Mouse (Mus musculus): ENCODE data around the gene Shmt1. TPM values are rescaled to one million over a fixed set of nuclear protein-coding genes. Genes with fewer than 3 reads are reported as not detected.

The Shmt1 gene
- polyA plus RNA-seq, 1 experiment from 2014 or later: 106 TPM

- no peak overlapping the region for H3K4me3 ChIP-seq
- no peaks in the 10 kb centered on the region for H3K36me3 ChIP-seq
- DNase-seq (ENCODE audit: low spot score): no peak
- H3K27me3 ChIP-seq (ENCODE audit: low read depth, poor library complexity, severe bottlenecking): no peaks in the 10 kb centered on the region
- no peaks in the 10 kb centered on the region for H3K9me3 ChIP-seq (replicated peaks)
- 74% methylated on average over 2 of the region's 2 CpGs for WGBS
- no peak overlapping the region for H3K27ac ChIP-seq
- H3K4me1 ChIP-seq: no peaks in the 10 kb centered on the region
Measured at GRCm38 (mm10) chr11:60823771-60824170, 12.3 kb upstream of the Shmt1 start.

- no peak for DNase-seq (ENCODE audit: low spot score)
- WGBS: 75% methylated on average over 5 of the region's 5 CpGs
- no peaks in the 10 kb centered on the region for H3K4me1 ChIP-seq
- H3K27me3 ChIP-seq (ENCODE audit: low read depth, poor library complexity, severe bottlenecking): no peaks in the 10 kb centered on the region
- H3K27ac ChIP-seq: no peak overlapping the region
- H3K36me3 ChIP-seq: no peaks in the 10 kb centered on the region
- H3K9me3 ChIP-seq (replicated peaks): no peaks in the 10 kb centered on the region
- no peak overlapping the region for H3K4me3 ChIP-seq
Measured at GRCm38 (mm10) chr11:60816398-60816797, 4.9 kb upstream of the Shmt1 start.

- Histone ChIP-seq H3K9me3 (replicated peaks) (no peaks in the 10 kb centered on the region), H3K4me1 (peaks cover 28% of the 10 kb centered on the region), H3K27me3 (ENCODE audit: low read depth, poor library complexity, severe bottlenecking) (no peaks in the 10 kb centered on the region), H3K36me3 (peaks cover 5% of the 10 kb centered on the region), H3K4me3 (peak overlapping the region; percentile 63), H3K27ac (peak overlapping the region; percentile 77)
- peak; percentile 98 for DNase-seq (ENCODE audit: low spot score)
- under 1% methylated on average over 29 of the region's 29 CpGs for WGBS
Measured at GRCm38 (mm10) chr11:60811054-60811460, 461 bp downstream of the Shmt1 start.

GRCm38 (mm10) chr11:60810046-60810965 is 1.2 kb downstream of the Shmt1 start:
- H3K4me3 ChIP-seq: peak overlapping the region; percentile 63
- H3K9me3 ChIP-seq (replicated peaks): no peaks in the 10 kb centered on the region
- DNase-seq (ENCODE audit: low spot score): peak; percentile 36
- H3K36me3 ChIP-seq: peaks cover 10% of the 10 kb centered on the region
- peaks cover 28% of the 10 kb centered on the region for H3K4me1 ChIP-seq
- peak overlapping the region; percentile 77 for H3K27ac ChIP-seq
- H3K27me3 ChIP-seq (ENCODE audit: low read depth, poor library complexity, severe bottlenecking): no peaks in the 10 kb centered on the region
- 12% methylated on average over 14 of the region's 14 CpGs for WGBS

- H3K27ac ChIP-seq: no peak overlapping the region
- H3K27me3 ChIP-seq (ENCODE audit: low read depth, poor library complexity, severe bottlenecking): no peaks in the 10 kb centered on the region
- H3K36me3 ChIP-seq: peaks cover 16% of the 10 kb centered on the region
- peaks cover 28% of the 10 kb centered on the region for H3K4me1 ChIP-seq
- peak overlapping the region; percentile 63 for H3K4me3 ChIP-seq
- DNase-seq (ENCODE audit: low spot score): no peak
- 62% methylated on average over 1 of the region's 1 CpGs for WGBS
- H3K9me3 ChIP-seq (replicated peaks): no peaks in the 10 kb centered on the region
Measured at GRCm38 (mm10) chr11:60809546-60809945, 2.0 kb downstream of the Shmt1 start.

- DNase-seq (ENCODE audit: low spot score): no peak
- Histone ChIP-seq H3K27ac (no peak overlapping the region), H3K36me3 (peaks cover 27% of the 10 kb centered on the region), H3K4me1 (peaks cover 28% of the 10 kb centered on the region), H3K4me3 (no peak overlapping the region), H3K9me3 (replicated peaks) (no peaks in the 10 kb centered on the region), H3K27me3 (ENCODE audit: low read depth, poor library complexity, severe bottlenecking) (no peaks in the 10 kb centered on the region)
- 88% methylated on average over 4 of the region's 4 CpGs for WGBS
Measured at GRCm38 (mm10) chr11:60808286-60809070, 3.0 kb downstream of the Shmt1 start.

GRCm38 (mm10) chr11:60800892-60801291 is 10.6 kb downstream of the Shmt1 start:
- H3K4me1 ChIP-seq: no peaks in the 10 kb centered on the region
- 88% methylated on average over 1 of the region's 1 CpGs for WGBS
- no peaks in the 10 kb centered on the region for H3K27me3 ChIP-seq (ENCODE audit: low read depth, poor library complexity, severe bottlenecking)
- no peak overlapping the region for H3K4me3 ChIP-seq
- H3K36me3 ChIP-seq: peaks cover 96% of the 10 kb centered on the region
- no peak overlapping the region for H3K27ac ChIP-seq
- no peak for DNase-seq (ENCODE audit: low spot score)
- no peaks in the 10 kb centered on the region for H3K9me3 ChIP-seq (replicated peaks)

GRCm38 (mm10) chr11:60799977-60800376 is 11.5 kb downstream of the Shmt1 start:
- Histone ChIP-seq H3K27me3 (ENCODE audit: low read depth, poor library complexity, severe bottlenecking) (no peaks in the 10 kb centered on the region), H3K9me3 (replicated peaks) (no peaks in the 10 kb centered on the region), H3K36me3 (peaks cover 99% of the 10 kb centered on the region), H3K27ac (no peak overlapping the region), H3K4me1 (no peaks in the 10 kb centered on the region), H3K4me3 (no peak overlapping the region)
- DNase-seq (ENCODE audit: low spot score): no peak
- 90% methylated on average over 4 of the region's 4 CpGs for WGBS

GRCm38 (mm10) chr11:60796342-60796741 is 15.2 kb downstream of the Shmt1 start:
- Histone ChIP-seq H3K36me3 (peaks cover 98% of the 10 kb centered on the region), H3K27me3 (ENCODE audit: low read depth, poor library complexity, severe bottlenecking) (no peaks in the 10 kb centered on the region), H3K4me3 (no peak overlapping the region), H3K27ac (no peak overlapping the region), H3K4me1 (no peaks in the 10 kb centered on the region), H3K9me3 (replicated peaks) (no peaks in the 10 kb centered on the region)
- 93% methylated on average over 11 of the region's 11 CpGs for WGBS
- no peak for DNase-seq (ENCODE audit: low spot score)

- Histone ChIP-seq H3K4me1 (no peaks in the 10 kb centered on the region), H3K36me3 (peaks cover 96% of the 10 kb centered on the region), H3K9me3 (replicated peaks) (no peaks in the 10 kb centered on the region), H3K27me3 (ENCODE audit: low read depth, poor library complexity, severe bottlenecking) (no peaks in the 10 kb centered on the region), H3K4me3 (no peak overlapping the region), H3K27ac (no peak overlapping the region)
- 74% methylated on average over 2 of the region's 2 CpGs for WGBS
- no peak for DNase-seq (ENCODE audit: low spot score)
Measured at GRCm38 (mm10) chr11:60790472-60790871, 21.0 kb downstream of the Shmt1 start.

GRCm38 (mm10) chr11:60787595-60787994 is 23.9 kb downstream of the Shmt1 start:
- H3K4me1 ChIP-seq: no peaks in the 10 kb centered on the region
- no peaks in the 10 kb centered on the region for H3K9me3 ChIP-seq (replicated peaks)
- H3K36me3 ChIP-seq: peaks cover 98% of the 10 kb centered on the region
- H3K27ac ChIP-seq: no peak overlapping the region
- no peak for DNase-seq (ENCODE audit: low spot score)
- 72% methylated on average over 1 of the region's 1 CpGs for WGBS
- H3K27me3 ChIP-seq (ENCODE audit: low read depth, poor library complexity, severe bottlenecking): no peaks in the 10 kb centered on the region
- H3K4me3 ChIP-seq: no peak overlapping the region

GRCm38 (mm10) chr11:60784179-60784922 is 27.2 kb downstream of the Shmt1 start:
- H3K9me3 ChIP-seq (replicated peaks): no peaks in the 10 kb centered on the region
- no peak overlapping the region for H3K27ac ChIP-seq
- H3K27me3 ChIP-seq (ENCODE audit: low read depth, poor library complexity, severe bottlenecking): no peaks in the 10 kb centered on the region
- 89% methylated on average over 8 of the region's 8 CpGs for WGBS
- H3K36me3 ChIP-seq: peaks cover 99% of the 10 kb centered on the region
- DNase-seq (ENCODE audit: low spot score): no peak
- no peak overlapping the region for H3K4me3 ChIP-seq
- H3K4me1 ChIP-seq: peaks cover 28% of the 10 kb centered on the region

All from limb, embryonic 10.5 days (tissue).